Mouse (Mus musculus): Measurements from ENCODE around the gene Dap3. TPM values are rescaled to one million over a fixed set of nuclear protein-coding genes. Genes with fewer than 3 reads are reported as not detected.

The Dap3 gene
- total and polyA plus RNA-seq, 2 experiments: 32.6 to 66.8 TPM

DNA sequence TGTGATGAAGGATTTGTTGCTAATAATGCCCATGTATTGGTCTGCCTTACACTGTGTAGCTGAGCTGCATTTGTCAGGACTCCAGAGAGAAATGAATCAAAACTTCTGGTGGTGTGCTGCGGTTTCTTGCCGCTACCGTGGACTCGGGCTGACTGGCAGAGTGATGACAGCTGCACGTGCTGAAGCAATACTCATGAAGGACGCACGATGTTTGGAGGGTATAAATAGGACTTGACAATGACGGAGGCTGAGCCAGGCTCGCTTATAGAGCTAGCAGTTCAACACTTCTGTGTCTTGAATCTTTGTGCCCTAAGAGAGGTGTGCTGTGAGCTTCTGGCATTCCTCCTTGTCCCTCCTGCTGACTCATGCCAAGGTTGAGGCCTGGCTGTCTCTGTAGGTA, 29.6 kb downstream of the Dap3 start:
- TF ChIP-seq CTCF (IDR thresholded peaks at IDR 0.05; ENCODE audit: low read depth, low read length): no peak
- TF ChIP-seq POLR2A (IDR thresholded peaks at IDR 0.05; ENCODE audit: extremely low read depth, insufficient read depth, low read length): no peak
- no peak overlapping the region for H3K4me3 ChIP-seq (ENCODE audit: insufficient read depth, low read depth, low read length)
- H3K4me1 ChIP-seq (ENCODE audit: control insufficient read depth, insufficient read depth, low read length): no peaks in the 10 kb centered on the region
- H3K27ac ChIP-seq (replicated peaks; ENCODE audit: insufficient read depth, low read depth, low read length): no peak overlapping the region
- no peak for DNase-seq (ENCODE audit: extremely low read depth, low read depth, low spot score)
- no peak overlapping the region for H3K9ac ChIP-seq (ENCODE audit: low read depth, low read length)
- H3K27me3 ChIP-seq (ENCODE audit: control insufficient read depth, insufficient read depth, low read length): no peaks in the 10 kb centered on the region
- WGBS: 98% methylated on average over 9 of the region's 9 CpGs
- peaks cover 22% of the 10 kb centered on the region for H3K36me3 ChIP-seq (ENCODE audit: control insufficient read depth, insufficient read depth, low read length)
- H3K79me2 ChIP-seq (ENCODE audit: control insufficient read depth, insufficient read depth, low read length): no peaks in the 10 kb centered on the region

DNA sequence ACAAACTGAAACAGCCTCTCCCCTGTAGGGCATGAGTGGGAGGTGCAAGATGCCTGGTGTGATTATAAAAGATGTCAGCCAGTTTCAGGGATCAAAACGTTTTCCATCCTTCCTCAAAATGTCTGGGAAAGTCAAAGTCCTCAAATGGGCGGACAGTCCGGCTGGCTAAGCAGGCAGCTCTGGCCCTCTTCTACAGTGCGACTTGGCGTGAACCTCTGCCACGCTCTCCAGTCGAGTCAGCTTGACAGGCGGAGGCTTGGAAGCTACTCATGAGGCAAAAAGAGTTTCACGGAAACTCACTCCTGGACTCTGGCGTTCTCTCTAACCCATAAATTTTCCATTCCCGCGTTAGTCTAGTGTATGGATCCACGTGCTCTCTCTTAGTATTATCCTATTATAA, 32.0 kb downstream of the Dap3 start:
- no peaks in the 10 kb centered on the region for H3K27me3 ChIP-seq (ENCODE audit: control insufficient read depth, insufficient read depth, low read length)
- H3K4me1 ChIP-seq (ENCODE audit: control insufficient read depth, insufficient read depth, low read length): peaks cover 4% of the 10 kb centered on the region; the same call in 1 of the 2 replicates
- TF ChIP-seq CTCF (IDR thresholded peaks at IDR 0.05; ENCODE audit: low read depth, low read length) (no peak), POLR2A (IDR thresholded peaks at IDR 0.05; ENCODE audit: extremely low read depth, insufficient read depth, low read length) (no peak)
- no peaks in the 10 kb centered on the region for H3K79me2 ChIP-seq (ENCODE audit: control insufficient read depth, insufficient read depth, low read length)
- H3K9ac ChIP-seq (ENCODE audit: low read depth, low read length): no peak overlapping the region
- DNase-seq (ENCODE audit: extremely low read depth, low read depth, low spot score): no peak
- H3K36me3 ChIP-seq (ENCODE audit: control insufficient read depth, insufficient read depth, low read length): peaks cover 12% of the 10 kb centered on the region; the same call in 1 of the 2 replicates
- no peak overlapping the region for H3K27ac ChIP-seq (replicated peaks; ENCODE audit: insufficient read depth, low read depth, low read length)
- no peak overlapping the region for H3K4me3 ChIP-seq (ENCODE audit: insufficient read depth, low read depth, low read length)
- 79% methylated on average over 13 of the region's 13 CpGs for WGBS

DNA sequence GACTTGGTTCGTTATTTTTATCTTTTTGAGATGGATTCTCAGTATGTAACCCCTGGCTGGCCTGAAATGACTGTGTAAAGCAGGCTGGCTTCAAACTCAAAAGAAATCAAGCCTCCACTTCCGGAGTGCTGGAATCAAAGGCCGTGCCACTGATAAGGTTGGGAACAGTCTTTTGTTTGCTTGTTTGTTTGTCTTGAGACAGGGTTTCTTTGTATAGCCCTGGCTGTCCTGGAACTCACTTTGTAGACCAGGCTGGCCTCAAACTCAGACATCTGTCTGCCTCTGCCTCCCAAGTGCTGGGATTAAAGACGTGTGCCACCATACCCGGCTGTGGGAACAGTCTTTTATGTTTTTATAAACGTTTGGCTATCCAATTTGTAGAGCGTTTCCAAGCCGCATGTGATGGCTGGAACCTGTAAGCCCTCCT, 36.6 kb downstream of the Dap3 start:
- H3K36me3 ChIP-seq (ENCODE audit: control insufficient read depth, insufficient read depth, low read length): peaks cover 3% of the 10 kb centered on the region; the same call in 1 of the 2 replicates
- TF ChIP-seq CTCF (IDR thresholded peaks at IDR 0.05; ENCODE audit: low read depth, low read length) (no peak), POLR2A (IDR thresholded peaks at IDR 0.05; ENCODE audit: extremely low read depth, insufficient read depth, low read length) (no peak)
- H3K27me3 ChIP-seq (ENCODE audit: control insufficient read depth, insufficient read depth, low read length): no peaks in the 10 kb centered on the region
- H3K4me1 ChIP-seq (ENCODE audit: control insufficient read depth, insufficient read depth, low read length): peaks cover 4% of the 10 kb centered on the region; the same call in 1 of the 2 replicates
- H3K27ac ChIP-seq (replicated peaks; ENCODE audit: insufficient read depth, low read depth, low read length): peak overlapping the region; percentile 86
- WGBS: 23% methylated on average over 8 of the region's 8 CpGs
- peak overlapping the region; percentile 30 for H3K9ac ChIP-seq (ENCODE audit: low read depth, low read length)
- no peaks in the 10 kb centered on the region for H3K79me2 ChIP-seq (ENCODE audit: control insufficient read depth, insufficient read depth, low read length)
- peak overlapping the region; percentile 71 for H3K4me3 ChIP-seq (ENCODE audit: insufficient read depth, low read depth, low read length)
- no peak for DNase-seq (ENCODE audit: extremely low read depth, low read depth, low spot score)

DNA sequence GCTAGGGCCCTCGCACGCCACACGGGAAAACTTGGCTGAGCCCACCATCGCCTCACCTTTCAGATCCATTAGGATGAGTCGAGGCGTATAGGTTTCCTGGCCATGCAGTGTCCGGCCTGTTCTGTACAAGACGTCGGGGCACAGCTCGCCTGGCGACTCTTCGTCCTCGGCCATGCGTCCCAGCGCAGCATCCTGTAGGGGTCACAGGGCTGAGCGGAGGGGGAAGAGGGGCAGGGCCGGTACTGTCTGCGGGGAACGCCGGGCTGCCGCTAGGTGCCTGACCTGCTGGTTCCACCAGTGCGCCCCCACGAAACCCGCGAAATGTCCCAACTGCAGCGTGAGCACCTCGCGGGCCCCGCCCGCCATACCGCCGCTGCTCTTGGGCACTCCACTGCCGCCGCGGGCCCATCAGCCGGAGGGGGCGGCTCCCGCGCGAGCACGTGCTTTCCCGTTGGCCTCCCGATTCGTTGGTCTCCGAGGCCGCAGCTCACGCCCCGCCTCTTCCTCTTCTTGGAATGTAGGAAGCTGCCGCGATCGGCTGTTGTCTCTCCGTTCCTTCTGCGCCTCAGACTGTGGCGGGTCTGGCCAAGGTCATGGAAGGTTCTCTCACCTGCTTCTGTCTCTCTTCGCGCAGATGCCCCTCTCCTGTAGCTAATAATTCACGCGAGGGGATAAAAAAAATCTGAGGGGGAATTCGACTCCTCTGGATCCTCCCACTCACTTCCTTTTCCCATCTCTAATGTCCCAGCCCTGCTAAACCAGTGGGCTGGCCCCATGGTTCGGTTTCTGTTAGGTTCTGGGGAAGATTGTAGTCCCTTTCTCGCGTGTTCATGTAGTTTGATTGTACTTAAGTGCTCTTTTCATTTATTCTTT, 37.2 kb downstream of the Dap3 start, which contains the start of gene Msto1:
Gene Msto1, minus strand, starts transcription at position 489 of the 873 bp plus-strand sequence.
- H3K4me1 ChIP-seq (ENCODE audit: control insufficient read depth, insufficient read depth, low read length): peaks cover 4% of the 10 kb centered on the region; the same call in 1 of the 2 replicates
- no peaks in the 10 kb centered on the region for H3K79me2 ChIP-seq (ENCODE audit: control insufficient read depth, insufficient read depth, low read length)
- peak; percentile 80 for DNase-seq (ENCODE audit: extremely low read depth, low read depth, low spot score)
- peak within 1 kb of the TSS; percentile 71 for H3K4me3 ChIP-seq (ENCODE audit: insufficient read depth, low read depth, low read length)
- H3K27ac ChIP-seq (replicated peaks; ENCODE audit: insufficient read depth, low read depth, low read length): peak within 1 kb of the TSS; percentile 86
- H3K9ac ChIP-seq (ENCODE audit: low read depth, low read length): peak within 1 kb of the TSS; percentile 72
- H3K36me3 ChIP-seq (ENCODE audit: control insufficient read depth, insufficient read depth, low read length): peaks cover 5% of the 10 kb centered on the region; the same call in 1 of the 2 replicates
- TF ChIP-seq CTCF (IDR thresholded peaks at IDR 0.05; ENCODE audit: low read depth, low read length) (no peak), POLR2A (IDR thresholded peaks at IDR 0.05; ENCODE audit: extremely low read depth, insufficient read depth, low read length) (peak; percentile 80)
- H3K27me3 ChIP-seq (ENCODE audit: control insufficient read depth, insufficient read depth, low read length): no peaks in the 10 kb centered on the region
- WGBS: under 1% methylated on average over 62 of the region's 62 CpGs

DNA sequence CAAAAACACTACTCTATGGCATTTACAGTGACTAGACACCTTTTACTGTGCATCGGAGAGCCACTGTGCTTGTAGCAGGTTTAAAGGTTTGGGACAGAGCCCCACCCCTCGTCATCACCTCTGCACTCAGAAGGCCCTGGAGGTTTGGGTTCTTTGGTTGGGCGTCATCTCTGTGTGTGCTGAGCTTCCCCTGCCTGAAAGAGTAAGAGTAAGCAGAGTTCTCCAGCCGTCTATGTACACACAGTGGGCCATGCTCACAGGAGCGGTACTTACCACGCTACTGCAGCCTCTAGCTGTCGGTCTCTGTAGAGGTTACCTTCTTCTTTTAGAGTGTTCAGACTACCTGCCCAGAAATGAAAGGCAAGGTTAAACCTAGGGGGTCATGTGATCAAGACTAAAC, 38.4 kb downstream of the Dap3 start:
- WGBS: 93% methylated on average over 7 of the region's 7 CpGs
- Histone ChIP-seq H3K79me2 (ENCODE audit: control insufficient read depth, insufficient read depth, low read length) (no peaks in the 10 kb centered on the region), H3K4me3 (ENCODE audit: insufficient read depth, low read depth, low read length) (no peak overlapping the region), H3K4me1 (ENCODE audit: control insufficient read depth, insufficient read depth, low read length) (peaks cover 4% of the 10 kb centered on the region; the same call in 1 of the 2 replicates), H3K9ac (ENCODE audit: low read depth, low read length) (no peak overlapping the region), H3K36me3 (ENCODE audit: control insufficient read depth, insufficient read depth, low read length) (peaks cover 5% of the 10 kb centered on the region; the same call in 1 of the 2 replicates), H3K27ac (replicated peaks; ENCODE audit: insufficient read depth, low read depth, low read length) (no peak overlapping the region), H3K27me3 (ENCODE audit: control insufficient read depth, insufficient read depth, low read length) (no peaks in the 10 kb centered on the region)
- TF ChIP-seq CTCF (IDR thresholded peaks at IDR 0.05; ENCODE audit: low read depth, low read length) (no peak), POLR2A (IDR thresholded peaks at IDR 0.05; ENCODE audit: extremely low read depth, insufficient read depth, low read length) (no peak)
- DNase-seq (ENCODE audit: extremely low read depth, low read depth, low spot score): no peak
